8 mouse cellular contexts compared by ENCODE assay signal in genomic region chr2:167350126-167350650, GRCm38 (mm10). TPM values are rescaled to one million over a fixed set of nuclear protein-coding genes. Genes with fewer than 3 reads are reported as not detected.
DNase-seq lines count a peak whose midpoint lies in the region; ATAC-seq and TF ChIP-seq lines count a peak whose summit lies in the region.

No protein-coding gene starts in this region.

- H3K4me3 ChIP-seq in kidney, embryonic 14.5 days (ENCODE audit: low read length) = no peak overlapping the region
- H3K4me3 ChIP-seq in bone marrow, adult 2 months (replicated peaks; ENCODE audit: control insufficient read depth, low read depth, low read length) = no peak overlapping the region
- H3K4me3 ChIP-seq in hindbrain, embryonic 10.5 days = peak overlapping the region; percentile 71; the same call in 1 of the 2 replicates
- H3K4me3 ChIP-seq in macrophage (ENCODE audit: inconsistent target) = peak overlapping the region; percentile 17; the same call in 1 of the 2 replicates

- H3K9ac ChIP-seq in kidney, embryonic 14.5 days (ENCODE audit: low read depth, low read length) = no peak overlapping the region

- TF ChIP-seq POLR2A in bone marrow, adult 2 months (IDR thresholded peaks at IDR 0.05; ENCODE audit: borderline replicate concordance, control insufficient read depth, low read depth, low read length) = no peak

- no peaks in the 10 kb centered on the region for H3K9me3 ChIP-seq in kidney, embryonic 14.5 days (ENCODE audit: control insufficient read depth, low read length)
- H3K9me3 ChIP-seq in hindbrain, embryonic 10.5 days = no peaks in the 10 kb centered on the region

- H3K4me1 ChIP-seq in kidney, embryonic 14.5 days (ENCODE audit: control insufficient read depth, insufficient read depth, low read length) = peaks cover 32% of the 10 kb centered on the region
- peaks cover 4% of the 10 kb centered on the region for H3K4me1 ChIP-seq in bone marrow, adult 2 months (ENCODE audit: control insufficient read depth, insufficient read depth, low read length)
- peaks cover 42% of the 10 kb centered on the region for H3K4me1 ChIP-seq in hindbrain, embryonic 10.5 days (replicated peaks)

- ATAC-seq in kidney, embryonic 14.5 days (ENCODE audit: low FRiP score, low TSS enrichment) = no peak

- no peak for TF ChIP-seq CTCF in bone marrow, adult 2 months (IDR thresholded peaks at IDR 0.05; ENCODE audit: control insufficient read depth, insufficient read depth, low read length)

- no peak overlapping the region for H3K27ac ChIP-seq in kidney, embryonic 14.5 days (ENCODE audit: low read depth, low read length)
- H3K27ac ChIP-seq in bone marrow, adult 2 months (ENCODE audit: control insufficient read depth, insufficient read depth, low read depth, low read length, poor library complexity) = peak overlapping the region; percentile 17; the same call in 1 of the 2 replicates
- H3K27ac ChIP-seq in hindbrain, embryonic 10.5 days = no peak overlapping the region
- H3K27ac ChIP-seq in macrophage = peak overlapping the region; percentile 98

- DNase-seq in kidney, postnatal 10 days = no peak
- DNase-seq in hindbrain, embryonic 10.5 days (ENCODE audit: low spot score) = no peak
- DNase-seq in right cerebral cortex, postnatal 4 days = no peak
- no peak for DNase-seq in thymus, postnatal 0 days (ENCODE audit: low spot score)
- DNase-seq in adrenal gland, postnatal 4 days (ENCODE audit: low spot score in 2 of 2) = no peak

- H3K4me2 ChIP-seq in kidney, embryonic 14.5 days (replicated peaks; ENCODE audit: low read depth, low read length) = peak overlapping the region; percentile 91

- H3K79me2 ChIP-seq in macrophage (ENCODE audit: inconsistent target) = peaks cover 33% of the 10 kb centered on the region

- H3K27me3 ChIP-seq in kidney, embryonic 14.5 days (ENCODE audit: control insufficient read depth, insufficient read depth, low read length) = no peaks in the 10 kb centered on the region
- H3K27me3 ChIP-seq in hindbrain, embryonic 10.5 days (ENCODE audit: insufficient read depth, poor library complexity, severe bottlenecking) = peaks cover 23% of the 10 kb centered on the region

- WGBS in kidney, embryonic 14.5 days = 49% methylated on average over 8 of the region's 8 CpGs
- 24% methylated on average over 8 of the region's 8 CpGs for WGBS in bone marrow, adult 2 months
- WGBS in hindbrain, embryonic 10.5 days = 52% methylated on average over 8 of the region's 8 CpGs
- WGBS in macrophage (ENCODE audit: missing documents) = 35% methylated on average over 8 of the region's 8 CpGs

- H3K36me3 ChIP-seq in kidney, embryonic 14.5 days (ENCODE audit: control insufficient read depth, insufficient read depth, low read length) = no peaks in the 10 kb centered on the region
- H3K36me3 ChIP-seq in hindbrain, embryonic 10.5 days = peaks cover 7% of the 10 kb centered on the region; the same call in 1 of the 2 replicates
- H3K36me3 ChIP-seq in macrophage (ENCODE audit: inconsistent target) = no peaks in the 10 kb centered on the region

RNA-seq across cellular contexts. Expression of gene B4galt5, which starts 1.2 kb away (rescaled TPM):
- 12.2 and 13.1 TPM in 2 replicates for polyA plus RNA-seq in kidney, embryonic 14.5 days (2014; fragmentation: Nextera tagmentation; extraction: Ambion mirVana)
- 3.7 and 5.7 TPM in 2 replicates for polyA plus RNA-seq in bone marrow, adult 2 months (2011; ENCODE audit: insufficient read depth, insufficient read length, low replicate concordance, missing spikeins)
- 8.4 and 10.6 TPM in 2 replicates for polyA plus RNA-seq in hindbrain, embryonic 10.5 days (2016; fragmentation: Nextera tagmentation; extraction: Ambion mirVana)
- total RNA-seq in macrophage (2018; cell fraction: chromatin; rRNA removed) = 100 to 1,000 TPM; 105 to 608 (median 250) TPM
- 100 to 1,000 TPM in 24 of 26 experiments, 10 to 100 TPM in 2; 82.2 to 467 (median 135) TPM for total RNA-seq in macrophage (2018; cell fraction: cytosol; rRNA removed)
- 100 to 1,000 TPM; 170 to 581 (median 315) TPM for total RNA-seq in macrophage (2018; cell fraction: nucleus; rRNA removed)
- polyA plus RNA-seq in macrophage (2018) = 64.6 to 115 TPM (median 81.1 TPM) in 3 replicates
- polyA plus RNA-seq in thymus, postnatal 0 days (2015; fragmentation: Nextera tagmentation; extraction: Ambion mirVana) = 4.6 and 5.8 TPM in 2 replicates
- total RNA-seq in adrenal gland, postnatal 4 days (2021) = 100 to 1,000 TPM in 1 of 2 experiments, 10 to 100 TPM in 1; 86.1 to 102 TPM

Comparison
In these comparisons a context has a peak if more than half of its experiments do, and no peak if none do; other contexts are left out.
1. H3K27ac ChIP-seq: peak in bone marrow, adult 2 months (single experiment) and macrophage (single experiment); none in kidney, embryonic 14.5 days (single experiment) and hindbrain, embryonic 10.5 days (single experiment).
2. H3K4me3 ChIP-seq: peak in hindbrain, embryonic 10.5 days (single experiment) and macrophage (single experiment); none in kidney, embryonic 14.5 days (single experiment) and bone marrow, adult 2 months (single experiment).